Comparison of ENCODE assay signal across 8 mouse cellular contexts in genomic region chr9:3334962-3335767, GRCm38 (mm10). TPM values are rescaled to one million over a fixed set of nuclear protein-coding genes. Genes with fewer than 3 reads are reported as not detected.
DNase-seq lines count a peak whose midpoint lies in the region; ATAC-seq and TF ChIP-seq lines count a peak whose summit lies in the region.

TSS of gene Alkbh8 (plus strand) at chr9:3335140.

- no peaks in the 10 kb centered on the region for H3K27me3 ChIP-seq in forebrain, embryonic 16.5 days (replicated peaks; ENCODE audit: control insufficient read depth, insufficient read depth, low read length)
- H3K27me3 ChIP-seq in lung, embryonic 14.5 days (ENCODE audit: insufficient read depth, low read length) = no peaks in the 10 kb centered on the region
- no peaks in the 10 kb centered on the region for H3K27me3 ChIP-seq in thymus, adult 2 months (ENCODE audit: control insufficient read depth, insufficient read depth, low read length)

- H3K9me3 ChIP-seq in ES-E14 (ENCODE audit: control insufficient read depth, insufficient read depth, low read depth, low read length) = no peaks in the 10 kb centered on the region
- H3K9me3 ChIP-seq in forebrain, embryonic 16.5 days (ENCODE audit: control insufficient read depth, low read length) = no peaks in the 10 kb centered on the region
- H3K9me3 ChIP-seq in lung, embryonic 14.5 days (ENCODE audit: low read depth, low read length) = no peaks in the 10 kb centered on the region

- peak within 1 kb of the TSS; percentile 77 for H3K27ac ChIP-seq in ES-E14 (ENCODE audit: insufficient read depth, low read depth, low read length, poor library complexity, severe bottlenecking)
- peak within 1 kb of the TSS; percentile 82 for H3K27ac ChIP-seq in forebrain, embryonic 16.5 days (ENCODE audit: low read length)
- peak within 1 kb of the TSS; percentile 89 for H3K27ac ChIP-seq in layer of hippocampus, adult 2 months
- H3K27ac ChIP-seq in lung, embryonic 14.5 days (ENCODE audit: low read depth) = peak within 1 kb of the TSS; percentile 73
- H3K27ac ChIP-seq in olfactory bulb, adult 2 months (ENCODE audit: insufficient read depth, low read depth, low read length) = peak within 1 kb of the TSS; percentile 75
- peak within 1 kb of the TSS; percentile 31 for H3K27ac ChIP-seq in thymus, adult 2 months (ENCODE audit: control insufficient read depth, insufficient read depth, low read length)

- H3K4me2 ChIP-seq in forebrain, embryonic 16.5 days (ENCODE audit: low read length) = peak within 1 kb of the TSS; percentile 67
- H3K4me2 ChIP-seq in lung, embryonic 14.5 days = peak within 1 kb of the TSS; percentile 64

- in situ Hi-C loops in ES-E14 (cut with MboI; ENCODE audit: low sequenced_read_pairs in 2 of 2, unreplicated experiment in 2 of 2) = no loop called here

- 2% methylated on average over 20 of the region's 20 CpGs for WGBS in forebrain, embryonic 16.5 days
- 4% methylated on average over 20 of the region's 20 CpGs for WGBS in lung, embryonic 14.5 days
- under 1% methylated on average over 20 of the region's 20 CpGs for WGBS in olfactory bulb, adult 2 months
- 3% methylated on average over 20 of the region's 20 CpGs for WGBS in thymus, adult 2 months

- TF ChIP-seq CTCF in layer of hippocampus, adult 2 months (conservative IDR thresholded peaks at IDR 0.05) = peak; percentile 78
- peak; percentile 49 for TF ChIP-seq CTCF in lung, embryonic 14.5 days (IDR thresholded peaks at IDR 0.05; ENCODE audit: low read depth)
- peak; percentile 39; the same call in 1 of the 2 replicates for TF ChIP-seq CTCF in olfactory bulb, adult 2 months (IDR thresholded peaks at IDR 0.05; ENCODE audit: insufficient read depth, low read depth, low read length)
- TF ChIP-seq CTCF in thymus, adult 2 months (IDR thresholded peaks at IDR 0.05; ENCODE audit: borderline replicate concordance, control insufficient read depth, extremely low read depth, insufficient read depth, low read length, poor library complexity) = no peak

- no peaks in the 10 kb centered on the region; a peak in 1 of 4 replicates for H3K4me1 ChIP-seq in ES-E14 (ENCODE audit: control insufficient read depth in 2 of 2, insufficient read depth in 2 of 2, low read length in 2 of 2, poor library complexity in 1 of 2)
- H3K4me1 ChIP-seq in forebrain, embryonic 16.5 days (replicated peaks; ENCODE audit: control insufficient read depth, insufficient read depth, low read length) = peaks cover 5% of the 10 kb centered on the region
- H3K4me1 ChIP-seq in lung, embryonic 14.5 days (ENCODE audit: insufficient read depth) = no peaks in the 10 kb centered on the region
- no peaks in the 10 kb centered on the region for H3K4me1 ChIP-seq in olfactory bulb, adult 2 months (ENCODE audit: control insufficient read depth, insufficient read depth, low read length)
- no peaks in the 10 kb centered on the region for H3K4me1 ChIP-seq in thymus, adult 2 months (replicated peaks; ENCODE audit: control insufficient read depth, insufficient read depth, low read length)

- H3K9ac ChIP-seq in ES-E14 (ENCODE audit: insufficient read depth, low read depth, low read length, poor library complexity, severe bottlenecking) = peak within 1 kb of the TSS; percentile 91
- H3K9ac ChIP-seq in forebrain, embryonic 16.5 days (replicated peaks; ENCODE audit: low read depth, low read length) = peak within 1 kb of the TSS; percentile 80
- peak within 1 kb of the TSS; percentile 84 for H3K9ac ChIP-seq in lung, embryonic 14.5 days

- peak within 1 kb of the TSS; percentile 92 to 95 for H3K4me3 ChIP-seq in ES-E14 (ENCODE audit: insufficient read depth in 1 of 2, low read depth in 1 of 2, low read length in 2 of 2, poor library complexity in 1 of 2, severe bottlenecking in 1 of 2)
- peak within 1 kb of the TSS; percentile 57 for H3K4me3 ChIP-seq in forebrain, embryonic 16.5 days (replicated peaks; ENCODE audit: low read length)
- H3K4me3 ChIP-seq in layer of hippocampus, adult 2 months = peak within 1 kb of the TSS; percentile 93
- H3K4me3 ChIP-seq in lung, embryonic 14.5 days (ENCODE audit: low read depth, low read length) = peak within 1 kb of the TSS; percentile 53
- peak within 1 kb of the TSS; percentile 88 for H3K4me3 ChIP-seq in olfactory bulb, adult 2 months (ENCODE audit: insufficient read depth, low read depth, low read length)
- peak within 1 kb of the TSS; percentile 99 for H3K4me3 ChIP-seq in thymus, adult 2 months (ENCODE audit: control insufficient read depth, insufficient read depth, low read length)

- 0 out of 2 replicates have a peak, but pooled peaks have one; percentile 20 for TF ChIP-seq POLR2A in olfactory bulb, adult 2 months (IDR thresholded peaks at IDR 0.05; ENCODE audit: insufficient read depth, low read depth, low read length)
- peak; percentile 37; the same call in 1 of the 2 replicates for TF ChIP-seq POLR2A in thymus, adult 2 months (IDR thresholded peaks at IDR 0.05; ENCODE audit: control insufficient read depth, extremely low read depth, insufficient read depth, low read length, poor library complexity)

- ATAC-seq in forebrain, embryonic 16.5 days = peak; percentile 98
- peak; percentile 98 for ATAC-seq in lung, embryonic 14.5 days (ENCODE audit: insufficient read depth)

- H3K36me3 ChIP-seq in ES-E14 (ENCODE audit: control insufficient read depth, insufficient read depth, low read length, poor library complexity, severe bottlenecking) = no peaks in the 10 kb centered on the region
- H3K36me3 ChIP-seq in forebrain, embryonic 16.5 days (ENCODE audit: control insufficient read depth, insufficient read depth) = peaks cover 2% of the 10 kb centered on the region; the same call in 1 of the 2 replicates
- H3K36me3 ChIP-seq in lung, embryonic 14.5 days (ENCODE audit: insufficient read depth) = peaks cover 12% of the 10 kb centered on the region; the same call in 1 of the 2 replicates
- no peaks in the 10 kb centered on the region for H3K36me3 ChIP-seq in thymus, adult 2 months (ENCODE audit: control insufficient read depth, insufficient read depth, low read length)

- peak; percentile 84 for DNase-seq in ES-E14 (ENCODE audit: low read depth, low spot score)
- peak; percentile 83 to 89 for DNase-seq in cerebellum, adult 18-20 months
- peak; percentile 73 to 75 for DNase-seq in heart, postnatal 36 days
- DNase-seq in layer of hippocampus, adult 2 months (ENCODE audit: low spot score in 2 of 2) = peak; percentile 79 to 86
- peak; percentile 91 for DNase-seq in lung, embryonic 14.5 days
- DNase-seq in thymus, adult 2 months = peak; percentile 86

- intact Hi-C loops in heart, postnatal 36 days (cut with DNase I) = loop anchor here (2.0 to 10.0 kb wide), 2 partner anchors 68 to 980 kb away; partner anchors contain the start of gene Cwf19l2

TF ChIP-seq in ES-E14, 5 proteins besides CTCF, POLR2A, EP300 and RAD21:
- no peak for TF ChIP-seq ZNF384 (IDR thresholded peaks at IDR 0.05; ENCODE audit: low read depth, low read length)
- TF ChIP-seq MAFK (IDR thresholded peaks at IDR 0.05; ENCODE audit: insufficient read depth, low read depth, low read length) = no peak
- no peak for TF ChIP-seq ZC3H11A (IDR thresholded peaks at IDR 0.05; ENCODE audit: borderline replicate concordance, low read depth, low read length)
- TF ChIP-seq HCFC1 (IDR thresholded peaks at IDR 0.05; ENCODE audit: borderline replicate concordance, insufficient read depth, low read length) = peak; percentile 93
- TF ChIP-seq CHD2 (IDR thresholded peaks at IDR 0.05; ENCODE audit: low read depth, low read length) = 0 out of 2 replicates have a peak, but pooled peaks have one; percentile 19

RNA-seq across cellular contexts. Expression of gene Alkbh8, which starts in this region (rescaled TPM):
- 17.4 and 19.0 TPM in 2 replicates for total RNA-seq in ES-E14 (2012; rRNA removed)
- 63.8 and 63.9 TPM in 2 replicates for polyA plus RNA-seq in forebrain, embryonic 16.5 days (2015; fragmentation: Nextera tagmentation; extraction: Ambion mirVana)
- total RNA-seq in heart, postnatal 36 days (2021) = 10 to 100 TPM; 13.6 to 18.4 TPM
- 10 to 100 TPM; 35.8 to 44.2 TPM for total RNA-seq in layer of hippocampus, adult 2 months (2021)
- 26.9 and 28.1 TPM in 2 replicates for polyA plus RNA-seq in lung, embryonic 14.5 days (2014; fragmentation: Nextera tagmentation; extraction: Ambion mirVana)
- not detected in 2 replicates for polyA plus RNA-seq in olfactory bulb, adult 2 months (2012; ENCODE audit: insufficient read depth, insufficient read length, low replicate concordance, missing spikeins)
- polyA plus RNA-seq in thymus, adult 2 months (2012; rRNA removed) = 3.4 and 3.5 TPM in 2 replicates

Comparison
In these comparisons a context has a peak if more than half of its experiments do, and no peak if none do; other contexts are left out.
1. Peak in every context shown above with its lines: DNase-seq, ATAC-seq, H3K4me3 ChIP-seq and H3K27ac ChIP-seq.
2. H3K27ac ChIP-seq: peak in every context shown above with its lines; median percentile 89 in layer of hippocampus, adult 2 months; 82 in forebrain, embryonic 16.5 days; 77 in ES-E14; 75 in olfactory bulb, adult 2 months; 73 in lung, embryonic 14.5 days; 31 in thymus, adult 2 months.